In the genomic region with DNA sequence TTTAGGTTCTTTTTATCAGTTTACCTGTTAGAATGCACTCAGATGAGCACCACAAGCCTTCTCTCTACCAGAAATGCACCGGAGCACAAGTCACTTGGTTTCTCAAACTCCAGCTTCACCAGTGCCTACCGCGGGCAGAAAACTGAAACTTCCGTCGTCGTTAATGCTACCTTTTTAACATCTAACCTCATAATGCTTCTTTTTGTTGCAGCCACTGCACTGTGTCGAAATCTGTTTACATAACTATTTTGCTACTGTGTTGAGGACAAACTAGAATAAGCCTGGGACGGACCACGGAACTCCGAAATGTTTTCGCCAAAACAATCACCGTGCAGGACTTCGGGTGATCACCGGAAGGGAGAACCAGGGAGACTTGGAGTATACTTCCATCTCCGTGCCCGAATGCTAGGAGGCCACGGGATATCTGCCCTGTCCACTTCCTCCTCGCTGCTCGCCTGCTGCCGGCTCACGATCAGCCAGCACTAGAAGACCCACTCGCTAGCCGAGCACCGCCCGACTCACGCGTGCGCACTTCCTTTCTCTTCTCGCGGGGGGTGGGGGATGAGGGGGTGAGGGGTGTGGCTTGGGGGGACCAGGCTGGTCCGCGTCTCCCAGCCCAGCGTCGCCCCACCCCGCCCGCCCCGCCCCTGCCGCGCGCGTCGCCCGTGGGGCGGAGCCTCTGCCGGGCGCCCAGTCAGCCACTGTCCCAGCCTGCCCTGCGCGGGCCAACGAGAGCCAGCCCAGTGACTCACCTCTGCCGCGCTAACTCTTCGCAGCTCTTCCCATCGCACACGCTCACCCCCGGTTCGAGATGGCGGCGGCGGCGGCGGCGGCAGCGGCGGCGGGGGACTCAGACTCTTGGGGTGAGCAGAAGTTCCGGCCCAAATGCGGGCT, we compare ENCODE assay signal across 7 mouse cellular contexts. TPM values are rescaled to one million over a fixed set of nuclear protein-coding genes. Genes with fewer than 3 reads are reported as not detected.
DNase-seq lines count a peak whose midpoint lies in the region; ATAC-seq lines count a peak whose summit lies in the region.

Gene Eif3j1 (plus strand): TSS at position 685 of the 894 bp plus-strand sequence.

- no peaks in the 10 kb centered on the region for H3K27me3 ChIP-seq in embryonic facial prominence, embryonic 11.5 days (ENCODE audit: control insufficient read depth, insufficient read depth, low read length)
- no peaks in the 10 kb centered on the region for H3K27me3 ChIP-seq in limb, embryonic 11.5 days (ENCODE audit: control insufficient read depth, insufficient read depth, low read length)
- no peaks in the 10 kb centered on the region for H3K27me3 ChIP-seq in midbrain, embryonic 14.5 days (ENCODE audit: control insufficient read depth, insufficient read depth, low read length)

- ATAC-seq in embryonic facial prominence, embryonic 11.5 days (replicated peaks; ENCODE audit: insufficient number of reproducible peaks, low FRiP score, low TSS enrichment, low read depth), result peak; percentile 99
- ATAC-seq in limb, embryonic 11.5 days (ENCODE audit: insufficient number of reproducible peaks, low FRiP score, low TSS enrichment, low read depth), result peak; percentile 99
- peak; percentile 100 for ATAC-seq in midbrain, embryonic 14.5 days (ENCODE audit: low FRiP score, low TSS enrichment)

- H3K4me2 ChIP-seq in embryonic facial prominence, embryonic 11.5 days (ENCODE audit: low read depth, low read length), result peak within 1 kb of the TSS; percentile 48
- peak within 1 kb of the TSS; percentile 71 for H3K4me2 ChIP-seq in limb, embryonic 11.5 days (ENCODE audit: low read depth, severe bottlenecking)
- H3K4me2 ChIP-seq in midbrain, embryonic 14.5 days (ENCODE audit: low read length), result peak within 1 kb of the TSS; percentile 78

- H3K36me3 ChIP-seq in embryonic facial prominence, embryonic 11.5 days (replicated peaks; ENCODE audit: control insufficient read depth, insufficient read depth, low read depth, low read length), result no peaks in the 10 kb centered on the region
- peaks cover 2% of the 10 kb centered on the region; the same call in 1 of the 2 replicates for H3K36me3 ChIP-seq in limb, embryonic 11.5 days (ENCODE audit: control insufficient read depth, insufficient read depth, low read length)
- H3K36me3 ChIP-seq in midbrain, embryonic 14.5 days (ENCODE audit: control insufficient read depth, insufficient read depth, low read length), result 0 out of 2 replicates have a peak, but pooled peaks cover 3% of the 10 kb centered on the region

- peak within 1 kb of the TSS; percentile 25; the same call in 1 of the 2 replicates for H3K27ac ChIP-seq in embryonic facial prominence, embryonic 11.5 days (replicated peaks; ENCODE audit: low read depth, low read length)
- H3K27ac ChIP-seq in limb, embryonic 11.5 days (replicated peaks; ENCODE audit: low read depth, low read length), result peak within 1 kb of the TSS; percentile 53
- peak within 1 kb of the TSS; percentile 82 for H3K27ac ChIP-seq in midbrain, embryonic 14.5 days (replicated peaks; ENCODE audit: low read depth, low read length)

- H3K4me3 ChIP-seq in embryonic facial prominence, embryonic 11.5 days (ENCODE audit: low read depth, low read length), result peak within 1 kb of the TSS; percentile 65
- H3K4me3 ChIP-seq in limb, embryonic 11.5 days (ENCODE audit: low read depth, low read length), result peak within 1 kb of the TSS; percentile 88
- peak within 1 kb of the TSS; percentile 86 for H3K4me3 ChIP-seq in midbrain, embryonic 14.5 days (replicated peaks; ENCODE audit: low read depth, low read length)

- peak; percentile 95 for DNase-seq in adrenal gland, postnatal 14 days
- peak; percentile 93 for DNase-seq in embryonic facial prominence, embryonic 11.5 days (ENCODE audit: low spot score)
- peak; percentile 99 for DNase-seq in heart, adult 11 months
- DNase-seq in kidney, adult 18-20 months, result peak; percentile 90
- DNase-seq in limb, embryonic 11.5 days (ENCODE audit: low spot score), result peak; percentile 91
- DNase-seq in midbrain, embryonic 14.5 days, result peak; percentile 96
- peak; percentile 84 to 87 for DNase-seq in spleen, adult 18-20 months

- no peaks in the 10 kb centered on the region for H3K4me1 ChIP-seq in embryonic facial prominence, embryonic 11.5 days (ENCODE audit: control insufficient read depth, insufficient read depth, low read length)
- 0 out of 2 replicates have a peak, but pooled peaks cover 2% of the 10 kb centered on the region for H3K4me1 ChIP-seq in limb, embryonic 11.5 days (ENCODE audit: control insufficient read depth, insufficient read depth, low read length)
- no peaks in the 10 kb centered on the region; the same call in 1 of the 2 replicates for H3K4me1 ChIP-seq in midbrain, embryonic 14.5 days (ENCODE audit: control insufficient read depth, insufficient read depth, low read length)

- peak within 1 kb of the TSS; percentile 85 for H3K9ac ChIP-seq in embryonic facial prominence, embryonic 11.5 days (replicated peaks; ENCODE audit: low read length)
- H3K9ac ChIP-seq in limb, embryonic 11.5 days (ENCODE audit: low read length), result peak within 1 kb of the TSS; percentile 91
- H3K9ac ChIP-seq in midbrain, embryonic 14.5 days (replicated peaks; ENCODE audit: low read length), result peak within 1 kb of the TSS; percentile 76

- no peaks in the 10 kb centered on the region for H3K9me3 ChIP-seq in embryonic facial prominence, embryonic 11.5 days (replicated peaks; ENCODE audit: control insufficient read depth, low read length)
- no peaks in the 10 kb centered on the region for H3K9me3 ChIP-seq in limb, embryonic 11.5 days (ENCODE audit: control insufficient read depth, low read length)
- no peaks in the 10 kb centered on the region for H3K9me3 ChIP-seq in midbrain, embryonic 14.5 days (ENCODE audit: control insufficient read depth, low read length)

- under 1% methylated on average over 55 of the region's 67 CpGs for WGBS in embryonic facial prominence, embryonic 11.5 days
- under 1% methylated on average over 56 of the region's 67 CpGs for WGBS in limb, embryonic 11.5 days
- under 1% methylated on average over 67 of the region's 67 CpGs for WGBS in midbrain, embryonic 14.5 days

RNA-seq across cellular contexts. Expression of gene Eif3j1, which starts in this region (rescaled TPM):
- total RNA-seq in adrenal gland, postnatal 14 days (2021), result 17.8 and 18.1 TPM in 2 replicates
- polyA plus RNA-seq in embryonic facial prominence, embryonic 11.5 days (2014; fragmentation: Nextera tagmentation; extraction: Ambion mirVana), result 13.4 and 15.5 TPM in 2 replicates
- 15.1 and 15.4 TPM in 2 replicates for polyA plus RNA-seq in limb, embryonic 11.5 days (2014; fragmentation: Nextera tagmentation; extraction: Ambion mirVana)
- 10.1 TPM in 2 replicates for polyA plus RNA-seq in midbrain, embryonic 14.5 days (2014; fragmentation: Nextera tagmentation; extraction: Ambion mirVana)

Comparison
In these comparisons a context has a peak if more than half of its experiments do, and no peak if none do; other contexts are left out.
1. Peak in every context shown above with its lines: DNase-seq, ATAC-seq, H3K4me3 ChIP-seq and H3K27ac ChIP-seq.
2. H3K27ac ChIP-seq: peak in every context shown above with its lines; median percentile 82 in midbrain, embryonic 14.5 days; 53 in limb, embryonic 11.5 days; 25 in embryonic facial prominence, embryonic 11.5 days.